Mouse (Mus musculus) left cerebral cortex, adult 6 months (tissue): ENCODE results near the gene 4922502D21Rik. TPM values are rescaled to one million over a fixed set of nuclear protein-coding genes. Genes with fewer than 3 reads are reported as not detected.

ENCODE experiments used
- long read RNA-seq, 2 experiments: library from polyadenylated mRNA; unstranded; transcript quantifications; one replicate each; pipeline ENCODE4 v2.0.0; 2019 to 2020
- polyA plus RNA-seq: library from polyadenylated mRNA; unstranded; fragments of <200 nt; fragmentation: Nextera tagmentation; gene quantifications from 2 replicates; pipeline ENCODE4 v1.2.3, GENCODE M21; 2021

4922502D21Rik gene
- not detected in 2 replicates for polyA plus RNA-seq
- long read RNA-seq, experiment 1 = 0 reads
- long read RNA-seq, experiment 2 = 0 reads

GRCm38 (mm10) chr6:129331610-129332009 is at the start of gene 4922502D21Rik:
Gene 4922502D21Rik, minus strand, starts transcription at chr6:129331796.

GRCm38 (mm10) chr6:129342391-129342790 is 10.8 kb upstream of the 4922502D21Rik start, which contains the start of gene Clec12a:
Gene Clec12a, plus strand, starts transcription at chr6:129342691.

GRCm38 (mm10) chr6:129275220-129275619 is 56.4 kb downstream of the 4922502D21Rik start, which contains the start of gene Cd69:
Gene Cd69, minus strand, starts transcription at chr6:129275436.

Other genes starting within 250 kb of the 4922502D21Rik start
- gene Clec2e, start 230.9 kb downstream of the 4922502D21Rik start, polyA plus RNA-seq = 0.09 TPM in 1 of 2 replicates, not detected in the other
- 0.38 and 1.1 TPM in 2 replicates for gene Clec2d, start 151.2 kb downstream of the 4922502D21Rik start, polyA plus RNA-seq
- 0.06 TPM in 1 of 2 replicates, not detected in the other for gene Cd69, start 56.4 kb downstream of the 4922502D21Rik start, polyA plus RNA-seq
- gene Clec12a, start 10.9 kb upstream of the 4922502D21Rik start, polyA plus RNA-seq = 0.33 and 0.88 TPM in 2 replicates
- gene Clec12b, start 54.1 kb upstream of the 4922502D21Rik start, polyA plus RNA-seq = not detected in 2 replicates
- gene Clec1b, start 65.5 kb upstream of the 4922502D21Rik start, polyA plus RNA-seq = 0.29 and 0.37 TPM in 2 replicates
- not detected in 2 replicates for gene Clec9a, start 77.1 kb upstream of the 4922502D21Rik start, polyA plus RNA-seq
- 0.31 and 0.74 TPM in 2 replicates for gene Clec1a, start 120.2 kb upstream of the 4922502D21Rik start, polyA plus RNA-seq
- gene Olr1, start 175.4 kb upstream of the 4922502D21Rik start, polyA plus RNA-seq = 0.11 TPM in 1 of 2 replicates, not detected in the other
- gene Tmem52b, start 180.8 kb upstream of the 4922502D21Rik start, polyA plus RNA-seq = not detected in 2 replicates
- 700 and 953 TPM in 2 replicates for gene Gabarapl1, start 201.4 kb upstream of the 4922502D21Rik start, polyA plus RNA-seq
- gene Klre1, start 246.1 kb upstream of the 4922502D21Rik start, polyA plus RNA-seq = not detected in 2 replicates